Mouse (Mus musculus): ENCODE measurements at regions not wholly inside any gene's neighbourhood (a gene's known extent, or its start where the extent isn't known, plus 50 kb on each side); places are given as distances from the start of the nearest gene placed in this dataset.

DNA sequence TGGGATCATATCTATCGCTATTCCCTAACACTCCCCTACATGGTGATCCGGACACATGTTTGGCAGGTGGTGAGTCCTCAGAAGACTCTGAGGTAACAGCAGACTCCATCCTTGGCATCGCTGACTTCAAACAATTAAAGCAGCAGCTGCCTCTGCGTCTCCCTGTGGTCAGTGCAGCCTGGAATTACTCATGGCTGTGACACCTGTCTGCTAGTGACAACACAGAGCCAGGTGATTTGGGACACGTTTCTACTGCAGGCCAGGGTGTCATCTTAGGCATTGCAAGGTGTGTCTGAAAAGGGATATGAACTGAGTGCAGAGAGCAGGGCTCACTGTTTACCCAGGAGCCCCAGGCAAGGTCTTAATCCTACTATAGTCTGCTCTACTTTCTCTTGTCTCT lies 58.8 kb upstream of the Errfi1 start:
- TF ChIP-seq CTCF (IDR thresholded peaks at IDR 0.05; ENCODE audit: low read depth, low read length) (no peak), POLR2A (IDR thresholded peaks at IDR 0.05; ENCODE audit: extremely low read depth, insufficient read depth, low read length) (no peak)
- Histone ChIP-seq H3K79me2 (ENCODE audit: control insufficient read depth, insufficient read depth, low read length) (no peaks in the 10 kb centered on the region), H3K9ac (ENCODE audit: low read depth, low read length) (no peak overlapping the region), H3K4me3 (ENCODE audit: insufficient read depth, low read depth, low read length) (no peak overlapping the region), H3K27ac (replicated peaks; ENCODE audit: insufficient read depth, low read depth, low read length) (no peak overlapping the region), H3K4me1 (ENCODE audit: control insufficient read depth, insufficient read depth, low read length) (peaks cover 14% of the 10 kb centered on the region), H3K36me3 (ENCODE audit: control insufficient read depth, insufficient read depth, low read length) (no peaks in the 10 kb centered on the region), H3K27me3 (ENCODE audit: control insufficient read depth, insufficient read depth, low read length) (no peaks in the 10 kb centered on the region)
- DNase-seq (ENCODE audit: extremely low read depth, low read depth, low spot score): no peak
- WGBS: 89% methylated on average over 5 of the region's 5 CpGs

- TF ChIP-seq POLR2A (IDR thresholded peaks at IDR 0.05; ENCODE audit: extremely low read depth, insufficient read depth, low read length): no peak
- H3K4me3 ChIP-seq (ENCODE audit: insufficient read depth, low read depth, low read length): no peak overlapping the region
- WGBS: 77% methylated on average over 9 of the region's 9 CpGs
- H3K27me3 ChIP-seq (ENCODE audit: control insufficient read depth, insufficient read depth, low read length): no peaks in the 10 kb centered on the region
- DNase-seq (ENCODE audit: extremely low read depth, low read depth, low spot score): no peak
- no peak overlapping the region for H3K9ac ChIP-seq (ENCODE audit: low read depth, low read length)
- H3K79me2 ChIP-seq (ENCODE audit: control insufficient read depth, insufficient read depth, low read length): no peaks in the 10 kb centered on the region
- H3K4me1 ChIP-seq (ENCODE audit: control insufficient read depth, insufficient read depth, low read length): peaks cover 12% of the 10 kb centered on the region
- no peak overlapping the region for H3K27ac ChIP-seq (replicated peaks; ENCODE audit: insufficient read depth, low read depth, low read length)
- H3K36me3 ChIP-seq (ENCODE audit: control insufficient read depth, insufficient read depth, low read length): no peaks in the 10 kb centered on the region
Observed at GRCm38 (mm10) chr4:150794257-150794794, 59.4 kb upstream of the Errfi1 start.

GRCm38 (mm10) chr4:150793146-150793545 lies 60.6 kb upstream of the Errfi1 start:
- Histone ChIP-seq H3K9ac (ENCODE audit: low read depth, low read length) (no peak overlapping the region), H3K4me3 (ENCODE audit: insufficient read depth, low read depth, low read length) (no peak overlapping the region), H3K27ac (replicated peaks; ENCODE audit: insufficient read depth, low read depth, low read length) (no peak overlapping the region), H3K27me3 (ENCODE audit: control insufficient read depth, insufficient read depth, low read length) (no peaks in the 10 kb centered on the region), H3K79me2 (ENCODE audit: control insufficient read depth, insufficient read depth, low read length) (no peaks in the 10 kb centered on the region), H3K36me3 (ENCODE audit: control insufficient read depth, insufficient read depth, low read length) (no peaks in the 10 kb centered on the region), H3K4me1 (ENCODE audit: control insufficient read depth, insufficient read depth, low read length) (peaks cover 10% of the 10 kb centered on the region)
- TF ChIP-seq CTCF (IDR thresholded peaks at IDR 0.05; ENCODE audit: low read depth, low read length) (no peak), POLR2A (IDR thresholded peaks at IDR 0.05; ENCODE audit: extremely low read depth, insufficient read depth, low read length) (no peak)
- DNase-seq (ENCODE audit: extremely low read depth, low read depth, low spot score): no peak
- WGBS: 95% methylated on average over 12 of the region's 12 CpGs

DNA sequence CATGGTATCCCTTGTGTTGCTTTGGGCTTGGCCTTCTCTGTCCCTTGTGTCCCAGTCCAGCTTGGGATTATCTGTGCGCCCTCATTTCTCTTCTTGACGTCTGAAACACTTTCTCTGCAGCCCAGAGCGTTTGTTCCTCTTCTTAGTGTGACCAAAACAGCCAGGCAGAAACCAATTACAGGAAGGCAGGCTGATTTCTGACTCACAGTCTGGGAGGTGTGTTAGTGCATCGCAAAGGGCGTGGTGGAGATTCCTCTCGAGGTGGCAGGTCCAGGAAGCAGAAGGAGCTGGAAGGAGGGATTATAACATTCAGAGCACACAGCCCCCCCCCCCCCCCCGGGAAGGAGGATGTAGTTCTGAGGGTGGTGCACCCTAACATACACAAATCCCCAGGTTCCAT lies 64.6 kb upstream of the Errfi1 start:
- 81% methylated on average over 7 of the region's 7 CpGs for WGBS

DNA sequence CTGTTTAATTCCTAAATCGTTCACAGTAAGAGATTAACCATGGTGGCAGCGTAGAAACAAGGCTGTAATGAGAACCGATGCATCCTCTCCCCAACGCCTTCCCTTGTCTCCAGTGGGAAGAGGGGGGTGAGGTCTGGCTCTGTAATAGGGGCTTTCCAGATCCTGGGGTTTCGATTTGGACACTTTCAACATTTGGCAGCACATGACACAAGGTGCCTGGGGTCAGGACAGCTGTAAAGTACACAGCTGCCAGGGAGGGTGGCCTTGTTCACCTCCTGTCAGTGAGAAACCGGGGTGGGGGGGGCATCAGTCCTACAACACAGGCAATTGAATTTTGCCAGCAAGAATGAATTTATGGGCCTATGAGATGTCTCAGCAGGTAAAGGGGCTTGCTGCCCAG lies 66.6 kb upstream of the Errfi1 start:
- no peak for TF ChIP-seq CTCF (IDR thresholded peaks at IDR 0.05; ENCODE audit: low read depth, low read length)
- no peak for TF ChIP-seq POLR2A (IDR thresholded peaks at IDR 0.05; ENCODE audit: extremely low read depth, insufficient read depth, low read length)
- peaks cover 28% of the 10 kb centered on the region for H3K4me1 ChIP-seq (ENCODE audit: control insufficient read depth, insufficient read depth, low read length)
- no peaks in the 10 kb centered on the region for H3K79me2 ChIP-seq (ENCODE audit: control insufficient read depth, insufficient read depth, low read length)
- no peaks in the 10 kb centered on the region for H3K27me3 ChIP-seq (ENCODE audit: control insufficient read depth, insufficient read depth, low read length)
- peak overlapping the region; percentile 51; the same call in 1 of the 2 replicates for H3K9ac ChIP-seq (ENCODE audit: low read depth, low read length)
- H3K4me3 ChIP-seq (ENCODE audit: insufficient read depth, low read depth, low read length): no peak overlapping the region
- peak overlapping the region; percentile 98 for H3K27ac ChIP-seq (replicated peaks; ENCODE audit: insufficient read depth, low read depth, low read length)
- H3K36me3 ChIP-seq (ENCODE audit: control insufficient read depth, insufficient read depth, low read length): no peaks in the 10 kb centered on the region
- WGBS: 21% methylated on average over 6 of the region's 6 CpGs
- peak; percentile 81 for DNase-seq (ENCODE audit: extremely low read depth, low read depth, low spot score)

More for the DNA sequence above, 64.6 kb upstream of the Errfi1 start:
- no peak for TF ChIP-seq POLR2A (IDR thresholded peaks at IDR 0.05; ENCODE audit: extremely low read depth, insufficient read depth, low read length)
- Histone ChIP-seq H3K79me2 (ENCODE audit: control insufficient read depth, insufficient read depth, low read length) (no peaks in the 10 kb centered on the region), H3K4me3 (ENCODE audit: insufficient read depth, low read depth, low read length) (no peak overlapping the region), H3K4me1 (ENCODE audit: control insufficient read depth, insufficient read depth, low read length) (peaks cover 18% of the 10 kb centered on the region), H3K36me3 (ENCODE audit: control insufficient read depth, insufficient read depth, low read length) (no peaks in the 10 kb centered on the region), H3K27me3 (ENCODE audit: control insufficient read depth, insufficient read depth, low read length) (no peaks in the 10 kb centered on the region), H3K9ac (ENCODE audit: low read depth, low read length) (no peak overlapping the region), H3K27ac (replicated peaks; ENCODE audit: insufficient read depth, low read depth, low read length) (no peak overlapping the region)
- DNase-seq (ENCODE audit: extremely low read depth, low read depth, low spot score): no peak

- 37% methylated on average over 3 of the region's 3 CpGs for WGBS
- TF ChIP-seq CTCF (IDR thresholded peaks at IDR 0.05; ENCODE audit: low read depth, low read length) (0 out of 2 replicates have a peak, but pooled peaks have one; percentile 21), POLR2A (IDR thresholded peaks at IDR 0.05; ENCODE audit: extremely low read depth, insufficient read depth, low read length) (no peak)
- peak overlapping the region; percentile 51 for H3K9ac ChIP-seq (ENCODE audit: low read depth, low read length)
- no peaks in the 10 kb centered on the region for H3K79me2 ChIP-seq (ENCODE audit: control insufficient read depth, insufficient read depth, low read length)
- peaks cover 33% of the 10 kb centered on the region for H3K4me1 ChIP-seq (ENCODE audit: control insufficient read depth, insufficient read depth, low read length)
- H3K27ac ChIP-seq (replicated peaks; ENCODE audit: insufficient read depth, low read depth, low read length): peak overlapping the region; percentile 98
- H3K4me3 ChIP-seq (ENCODE audit: insufficient read depth, low read depth, low read length): no peak overlapping the region
- no peaks in the 10 kb centered on the region for H3K27me3 ChIP-seq (ENCODE audit: control insufficient read depth, insufficient read depth, low read length)
- DNase-seq (ENCODE audit: extremely low read depth, low read depth, low spot score): peak; percentile 90
- no peaks in the 10 kb centered on the region for H3K36me3 ChIP-seq (ENCODE audit: control insufficient read depth, insufficient read depth, low read length)
Observed at GRCm38 (mm10) chr4:150786651-150787050, 67.1 kb upstream of the Errfi1 start.
